Mouse (Mus musculus) lung, embryonic 15.5 days (tissue): ENCODE results near the gene Rragd. TPM values are rescaled to one million over a fixed set of nuclear protein-coding genes. Genes with fewer than 3 reads are reported as not detected.

Source experiments
- ATAC-seq: fragments of 200-750 bp; cut with Nextera tagmentation; 2 replicates; pipeline ENCODE4 v1.8.0; 2017; ENCODE audit warnings: moderate number of reproducible peaks, borderline replicate concordance; ENCODE audit not compliant: low FRiP score, low TSS enrichment; ENCODE audit errors: extremely low read depth
- H3K27ac ChIP-seq: fragments of 300-500 bp; sonication (generic); 2 replicates; pipeline ENCODE4 v1.5.1; 2015; ENCODE audit warnings: moderate library complexity, mild to moderate bottlenecking, inconsistent platforms
- H3K27me3 ChIP-seq: fragments of 300-500 bp; sonication (generic); 2 replicates; pipeline ENCODE4 v1.6.1; 2015; ENCODE audit warnings: inconsistent platforms
- H3K36me3 ChIP-seq: fragments of 300-500 bp; sonication (generic); 2 replicates; pipeline ENCODE4 v1.6.1; 2015; ENCODE audit warnings: inconsistent platforms
- H3K4me1 ChIP-seq: fragments of 300-500 bp; sonication (generic); 2 replicates; pipeline ENCODE4 v1.6.1; 2015; ENCODE audit warnings: inconsistent platforms
- H3K4me2 ChIP-seq: fragments of 300-500 bp; sonication (generic); 2 replicates; pipeline ENCODE4 v1.6.1; 2015; ENCODE audit warnings: inconsistent platforms, mild to moderate bottlenecking, moderate library complexity
- H3K4me3 ChIP-seq: fragments of 300-500 bp; sonication (generic); 2 replicates; pipeline ENCODE4 v1.5.1; 2015; ENCODE audit warnings: mild to moderate bottlenecking, inconsistent platforms
- H3K9ac ChIP-seq: fragments of 300-500 bp; sonication (generic); 2 replicates; pipeline ENCODE4 v1.6.1; 2015; ENCODE audit warnings: inconsistent platforms
- H3K9me3 ChIP-seq: fragments of 300-500 bp; sonication (generic); 2 replicates; pipeline ENCODE4 v1.6.1; 2016; ENCODE audit warnings: inconsistent platforms
- WGBS: fragments of 180-500 bp; shearing (Covaris S2); methylation state at CpG from one replicate; pipeline ENCODE4 v1.1.7; 2015; 5-methylcytosine and 5-hydroxymethylcytosine counted together
- polyA plus RNA-seq: library from polyadenylated mRNA; unstranded; fragments of >200 nt; fragmentation: Nextera tagmentation; extraction: Ambion mirVana; gene quantifications from 2 replicates; pipeline ENCODE4 v1.2.1, GENCODE M21; 2015

The Rragd gene
- polyA plus RNA-seq, 1 experiment from 2014 or later, result 2.7 TPM

DNA sequence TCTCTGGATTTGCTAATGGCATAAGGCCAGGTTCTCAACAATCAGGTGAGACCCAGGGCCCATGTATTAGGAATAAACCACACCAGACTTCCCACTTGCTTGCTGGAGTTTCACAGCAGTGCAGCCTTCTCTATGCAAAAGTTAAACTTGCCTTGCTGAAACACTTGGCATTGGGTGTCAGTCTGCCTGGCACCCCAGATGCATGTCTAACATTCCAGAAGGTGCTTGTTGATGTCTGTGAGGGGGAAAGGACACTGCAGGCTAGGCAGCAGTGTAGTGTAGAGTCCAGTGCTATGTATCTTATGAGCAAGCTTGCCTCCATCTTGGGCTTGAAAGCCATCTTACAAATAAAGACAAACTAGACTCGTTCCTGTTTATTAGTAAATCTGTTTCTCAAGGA, 73.5 kb downstream of the Rragd start:
- Histone ChIP-seq H3K27ac (no peak overlapping the region), H3K36me3 (peaks cover 11% of the 10 kb centered on the region; the same call in 1 of the 2 replicates), H3K9ac (no peak overlapping the region), H3K27me3 (no peaks in the 10 kb centered on the region), H3K4me2 (no peak overlapping the region), H3K4me3 (no peak overlapping the region), H3K9me3 (no peaks in the 10 kb centered on the region), H3K4me1 (0 out of 2 replicates have a peak, but pooled peaks cover 5% of the 10 kb centered on the region)
- WGBS, result 78% methylated on average over 1 of the region's 1 CpGs
- no peak for ATAC-seq

DNA sequence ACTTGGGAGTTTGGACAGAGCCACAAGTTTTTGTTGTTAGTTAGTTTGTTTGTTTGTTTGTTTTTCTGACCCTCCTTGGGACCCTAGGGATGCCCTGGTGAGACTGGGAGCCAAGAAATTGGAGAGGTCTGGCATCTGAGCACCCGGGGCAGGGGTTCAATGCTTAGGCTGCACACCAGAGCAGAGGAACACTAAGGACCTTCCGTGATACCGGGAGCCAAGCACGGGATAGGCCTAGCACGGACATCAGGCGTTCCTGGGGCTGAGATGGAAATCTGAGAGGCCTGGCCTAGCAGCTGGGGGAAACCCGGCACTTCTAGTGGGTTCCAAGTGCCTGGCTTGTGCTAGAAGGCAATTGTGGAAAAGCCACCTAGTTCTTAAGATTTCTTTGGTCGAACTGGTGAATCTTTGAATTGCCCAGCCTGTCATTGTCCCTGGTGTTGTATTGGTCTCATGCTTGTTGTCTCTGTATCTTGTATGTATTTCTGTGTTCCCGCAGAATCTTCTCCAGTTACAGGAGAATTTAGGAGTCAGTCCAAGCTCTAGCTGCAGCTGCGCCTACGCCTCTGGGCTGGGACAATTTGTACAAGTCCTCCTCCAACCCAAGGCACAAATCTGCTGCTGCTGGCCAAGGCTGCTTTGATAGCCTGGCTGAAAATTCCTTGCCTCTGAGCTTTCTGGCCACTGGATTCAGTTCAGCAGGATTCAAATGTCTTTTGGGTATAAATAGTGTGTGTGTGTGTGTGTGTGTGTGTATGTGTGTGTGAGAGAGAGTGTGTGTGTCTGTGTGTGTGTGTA, 75.3 kb downstream of the Rragd start:
- H3K4me3 ChIP-seq, result no peak overlapping the region
- no peak overlapping the region for H3K4me2 ChIP-seq
- H3K9me3 ChIP-seq, result no peaks in the 10 kb centered on the region
- no peak overlapping the region for H3K9ac ChIP-seq
- H3K4me1 ChIP-seq, result 0 out of 2 replicates have a peak, but pooled peaks cover 5% of the 10 kb centered on the region
- H3K36me3 ChIP-seq, result no peaks in the 10 kb centered on the region
- ATAC-seq, result peak; percentile 35; the same call in 1 of the 2 replicates
- 54% methylated on average over 11 of the region's 11 CpGs for WGBS
- peak overlapping the region; percentile 59 for H3K27ac ChIP-seq
- no peaks in the 10 kb centered on the region for H3K27me3 ChIP-seq

DNA sequence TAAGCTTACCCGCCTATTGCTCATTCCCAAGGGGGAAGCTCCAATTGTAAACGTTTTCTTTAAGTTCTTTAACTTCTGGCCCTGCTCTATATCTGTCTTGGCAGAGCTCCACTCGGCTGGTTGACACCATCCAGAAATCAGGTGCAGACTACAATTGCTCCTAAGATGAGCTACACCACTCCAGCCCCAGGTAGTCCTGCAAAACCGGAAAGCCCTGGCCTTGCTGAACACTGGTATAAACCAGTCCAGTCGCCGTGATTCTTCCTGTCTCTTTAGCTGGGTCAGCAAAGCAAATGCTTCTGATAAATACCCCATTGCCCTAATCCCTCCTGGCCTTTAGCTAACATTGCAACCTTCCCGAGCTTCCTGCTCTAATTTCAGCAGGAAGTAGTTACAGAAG, 78.3 kb downstream of the Rragd start:
- no peaks in the 10 kb centered on the region for H3K9me3 ChIP-seq
- peaks cover 9% of the 10 kb centered on the region for H3K4me1 ChIP-seq
- 23% methylated on average over 7 of the region's 7 CpGs for WGBS
- H3K9ac ChIP-seq, result no peak overlapping the region
- ATAC-seq, result no peak
- no peak overlapping the region for H3K27ac ChIP-seq
- no peak overlapping the region for H3K4me3 ChIP-seq
- no peaks in the 10 kb centered on the region for H3K27me3 ChIP-seq
- no peak overlapping the region for H3K4me2 ChIP-seq
- H3K36me3 ChIP-seq, result no peaks in the 10 kb centered on the region

DNA sequence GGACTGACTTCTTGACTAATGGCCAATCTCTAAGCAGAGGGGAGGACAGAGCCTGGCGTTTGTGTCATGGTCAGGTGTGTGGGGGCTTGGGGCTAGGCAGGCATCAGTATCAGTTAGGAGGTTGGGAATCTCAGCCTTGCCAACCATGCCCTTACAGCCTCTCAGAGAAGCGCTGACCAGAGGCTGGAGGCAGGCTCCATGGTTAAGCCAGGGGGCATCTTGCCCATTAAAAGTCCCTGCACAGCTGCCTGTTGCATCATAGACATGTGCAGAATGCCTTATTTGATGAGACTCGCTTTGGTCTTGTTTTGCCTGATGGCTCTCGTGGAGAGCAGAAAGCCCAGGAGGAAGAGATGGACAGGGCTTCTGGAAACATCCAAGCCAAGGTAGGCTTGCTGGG, 80.1 kb downstream of the Rragd start, which contains the start of gene Gabrr2:
Gabrr2 (plus strand) TSS at position 19 of the 400 bp plus-strand sequence.
- 81% methylated on average over 4 of the region's 4 CpGs for WGBS
- no peaks in the 10 kb centered on the region for H3K27me3 ChIP-seq
- no peak within 1 kb of the TSS for H3K27ac ChIP-seq
- no peak within 1 kb of the TSS for H3K9ac ChIP-seq
- no peak within 1 kb of the TSS for H3K4me2 ChIP-seq
- no peak within 1 kb of the TSS for H3K4me3 ChIP-seq
- H3K4me1 ChIP-seq, result peaks cover 7% of the 10 kb centered on the region
- no peaks in the 10 kb centered on the region for H3K36me3 ChIP-seq
- no peak for ATAC-seq
- no peaks in the 10 kb centered on the region for H3K9me3 ChIP-seq

DNA sequence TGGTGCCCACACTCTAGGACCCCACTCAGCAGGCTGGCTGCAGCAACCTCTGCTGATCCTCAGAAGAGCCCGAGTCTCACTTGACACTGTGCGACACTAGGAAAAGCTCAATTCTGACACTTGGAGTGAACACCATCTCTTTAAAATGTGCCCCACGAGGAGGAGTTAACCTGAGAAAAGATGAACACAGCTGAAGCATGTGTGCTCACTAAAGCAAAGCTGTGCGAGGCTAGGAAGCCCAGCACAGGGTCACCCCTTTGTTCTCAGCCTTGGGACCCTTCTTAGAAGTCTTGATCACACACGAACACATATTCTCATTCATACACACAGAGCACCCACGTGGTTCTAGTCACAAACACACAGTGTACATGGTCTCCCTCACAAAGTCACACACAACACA, 82.1 kb downstream of the Rragd start:
- Histone ChIP-seq H3K9ac (no peak overlapping the region), H3K4me3 (no peak overlapping the region), H3K4me2 (no peak overlapping the region), H3K4me1 (peaks cover 6% of the 10 kb centered on the region), H3K27me3 (no peaks in the 10 kb centered on the region), H3K36me3 (no peaks in the 10 kb centered on the region), H3K9me3 (no peaks in the 10 kb centered on the region), H3K27ac (no peak overlapping the region)
- 75% methylated on average over 6 of the region's 6 CpGs for WGBS
- no peak for ATAC-seq

DNA sequence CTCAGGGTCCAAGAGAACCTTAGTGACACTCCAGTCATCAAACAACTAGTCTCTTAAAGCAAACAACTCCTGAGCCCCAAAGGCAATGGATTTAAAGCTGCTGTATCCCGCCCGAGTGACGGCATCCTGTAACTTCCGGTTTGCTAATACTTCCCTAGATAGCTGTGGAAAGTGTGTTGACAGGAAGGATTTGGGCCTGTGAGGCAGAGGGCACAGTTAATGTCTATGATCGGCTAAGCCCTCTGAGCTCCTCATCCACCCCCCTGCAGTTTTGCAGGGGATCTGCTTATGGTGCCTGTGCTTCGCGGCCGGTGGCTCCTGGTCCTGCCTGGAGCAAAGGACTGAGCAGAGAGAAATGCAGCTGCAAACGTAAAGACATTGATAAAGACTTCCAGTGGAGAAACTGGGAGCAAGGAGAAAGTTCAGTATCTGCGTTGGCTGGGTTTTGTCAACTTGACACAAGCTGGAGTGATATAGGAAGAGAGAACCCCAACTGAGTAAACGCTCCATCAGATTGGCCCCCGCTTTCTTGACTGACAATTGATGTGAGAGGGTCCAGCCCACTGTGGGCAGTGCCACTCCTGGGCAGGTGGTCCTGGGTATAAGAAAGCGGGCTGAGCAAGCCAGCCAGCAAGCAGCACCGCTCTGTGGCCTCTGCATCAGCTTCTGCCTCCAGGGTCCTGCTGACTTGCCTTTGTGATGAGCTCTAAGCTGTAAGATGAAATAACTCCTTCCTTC, 83.6 kb downstream of the Rragd start:
- peak overlapping the region; percentile 38 for H3K4me2 ChIP-seq
- H3K36me3 ChIP-seq, result no peaks in the 10 kb centered on the region
- H3K9ac ChIP-seq, result no peak overlapping the region
- no peak for ATAC-seq
- H3K9me3 ChIP-seq, result no peaks in the 10 kb centered on the region
- H3K27me3 ChIP-seq, result no peaks in the 10 kb centered on the region
- peaks cover 6% of the 10 kb centered on the region for H3K4me1 ChIP-seq
- WGBS, result 37% methylated on average over 14 of the region's 14 CpGs
- H3K27ac ChIP-seq, result no peak overlapping the region
- no peak overlapping the region for H3K4me3 ChIP-seq

DNA sequence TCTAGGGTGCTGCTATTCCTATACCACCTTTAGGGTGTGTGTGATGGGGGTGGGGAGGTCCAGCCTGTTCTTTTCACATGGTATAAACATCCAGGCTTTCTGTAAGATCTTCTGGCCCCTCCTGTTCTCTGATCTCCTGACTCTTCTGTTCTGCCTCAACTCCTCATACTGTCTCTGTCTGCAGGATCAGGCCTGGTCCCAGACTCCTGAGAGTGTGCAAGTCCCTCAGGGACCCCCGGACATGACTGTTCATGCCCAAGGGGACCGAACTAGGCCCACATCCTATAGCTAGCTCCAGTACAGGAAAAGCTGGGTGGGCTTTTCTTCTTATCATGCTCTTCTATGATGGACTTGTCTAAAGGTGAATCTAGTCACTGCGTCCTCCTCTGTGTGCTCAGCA, 84.5 kb downstream of the Rragd start:
- 91% methylated on average over 3 of the region's 3 CpGs for WGBS
- Histone ChIP-seq H3K27me3 (no peaks in the 10 kb centered on the region), H3K9me3 (no peaks in the 10 kb centered on the region), H3K9ac (no peak overlapping the region), H3K4me3 (no peak overlapping the region), H3K4me1 (peaks cover 6% of the 10 kb centered on the region), H3K36me3 (no peaks in the 10 kb centered on the region), H3K4me2 (no peak overlapping the region), H3K27ac (no peak overlapping the region)
- no peak for ATAC-seq

DNA sequence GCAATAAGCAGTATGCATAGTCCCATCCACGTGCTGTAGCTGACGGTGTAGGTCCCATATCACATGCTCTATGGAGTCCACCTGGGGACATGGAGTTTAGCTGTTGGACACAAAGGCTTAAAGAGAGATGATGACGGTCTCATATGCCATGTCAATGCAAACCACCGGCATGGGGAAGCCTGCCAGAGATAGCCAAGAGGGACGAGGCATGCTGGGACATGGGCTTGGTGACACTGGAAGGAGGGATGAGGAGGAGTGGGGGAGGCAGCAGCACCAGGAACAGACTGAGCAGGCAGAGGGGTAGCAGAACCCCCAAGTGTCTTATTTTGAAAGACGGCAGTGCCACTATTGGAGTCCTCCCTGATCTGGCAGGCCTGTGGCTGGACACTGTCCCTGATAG, 85.0 kb downstream of the Rragd start:
- H3K9me3 ChIP-seq, result no peaks in the 10 kb centered on the region
- H3K36me3 ChIP-seq, result no peaks in the 10 kb centered on the region
- no peak overlapping the region for H3K4me3 ChIP-seq
- 90% methylated on average over 6 of the region's 6 CpGs for WGBS
- no peak overlapping the region for H3K27ac ChIP-seq
- no peaks in the 10 kb centered on the region for H3K27me3 ChIP-seq
- ATAC-seq, result no peak
- peaks cover 6% of the 10 kb centered on the region for H3K4me1 ChIP-seq
- no peak overlapping the region for H3K9ac ChIP-seq
- H3K4me2 ChIP-seq, result no peak overlapping the region

DNA sequence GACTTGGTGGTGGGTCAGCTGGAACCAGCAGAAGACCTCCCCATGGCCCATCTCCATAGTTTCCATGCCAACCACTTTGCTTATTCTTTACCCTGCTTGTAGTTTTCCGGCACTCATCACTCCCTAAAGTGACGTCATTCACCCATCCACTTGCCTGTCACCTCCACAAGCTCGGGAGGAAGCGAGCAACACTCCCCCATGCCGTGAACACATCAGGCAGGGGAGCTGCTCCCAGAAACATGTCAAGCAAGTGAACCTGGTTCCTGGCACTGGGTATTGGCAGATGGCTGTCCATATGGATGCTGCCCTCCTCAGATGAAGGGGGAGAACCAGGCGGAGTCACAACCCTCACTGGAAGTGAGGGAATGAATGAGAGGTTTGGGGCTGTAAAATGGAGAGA, 86.1 kb downstream of the Rragd start:
- no peaks in the 10 kb centered on the region for H3K9me3 ChIP-seq
- H3K27me3 ChIP-seq, result no peaks in the 10 kb centered on the region
- no peak overlapping the region for H3K27ac ChIP-seq
- no peaks in the 10 kb centered on the region for H3K36me3 ChIP-seq
- H3K4me1 ChIP-seq, result peaks cover 6% of the 10 kb centered on the region
- no peak for ATAC-seq
- no peak overlapping the region for H3K9ac ChIP-seq
- H3K4me2 ChIP-seq, result no peak overlapping the region
- whole genome bisulfite sequencing, result 47% methylated on average over 6 of the region's 6 CpGs
- H3K4me3 ChIP-seq, result no peak overlapping the region

DNA sequence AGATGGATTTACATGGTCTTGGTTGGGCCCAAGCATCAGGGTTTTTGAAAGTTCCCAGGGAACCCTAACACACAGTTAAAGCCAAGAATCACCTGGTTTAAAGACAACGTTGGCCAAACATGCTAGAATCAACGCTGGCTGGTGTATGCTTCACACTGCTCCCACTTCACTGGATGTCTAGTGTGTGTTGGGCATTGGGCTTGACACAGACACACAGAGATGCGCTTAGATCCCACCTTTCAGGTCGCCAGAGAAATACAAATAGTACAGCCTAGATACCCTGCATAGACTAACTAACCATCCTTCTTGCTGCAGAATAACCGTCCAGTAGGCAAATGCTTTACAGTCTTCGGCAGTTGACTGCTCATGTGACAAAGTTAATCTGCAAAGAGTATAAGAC, 87.5 kb downstream of the Rragd start:
- H3K27me3 ChIP-seq, result no peaks in the 10 kb centered on the region
- peaks cover 6% of the 10 kb centered on the region for H3K4me1 ChIP-seq
- H3K4me3 ChIP-seq, result no peak overlapping the region
- H3K4me2 ChIP-seq, result no peak overlapping the region
- no peak overlapping the region for H3K9ac ChIP-seq
- H3K9me3 ChIP-seq, result no peaks in the 10 kb centered on the region
- 84% methylated on average over 6 of the region's 6 CpGs for WGBS
- H3K27ac ChIP-seq, result no peak overlapping the region
- ATAC-seq, result no peak
- H3K36me3 ChIP-seq, result no peaks in the 10 kb centered on the region

DNA sequence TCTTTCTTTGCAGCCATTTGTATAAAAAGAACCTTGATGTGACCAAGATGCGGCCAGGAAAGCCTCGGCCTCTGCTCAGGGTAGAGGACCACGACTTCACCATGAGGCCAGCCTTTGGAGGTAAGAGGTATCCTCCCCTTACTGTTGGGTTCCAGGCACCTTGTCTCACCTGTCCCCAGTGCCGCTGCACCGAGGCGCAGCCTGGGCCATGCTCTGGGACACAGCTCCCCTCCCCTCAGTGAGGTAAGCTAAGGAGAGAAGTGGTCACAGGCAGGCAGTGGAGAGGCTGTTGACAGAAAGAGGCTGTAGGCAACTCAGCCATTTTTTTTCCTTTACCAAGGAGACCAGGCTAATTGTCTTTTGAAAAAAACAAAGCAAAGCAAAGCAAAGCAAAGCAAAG, 88.5 kb downstream of the Rragd start:
- H3K9ac ChIP-seq, result no peak overlapping the region
- H3K27ac ChIP-seq, result no peak overlapping the region
- no peak overlapping the region for H3K4me3 ChIP-seq
- H3K4me1 ChIP-seq, result peaks cover under 1% of the 10 kb centered on the region; the same call in 1 of the 2 replicates
- 88% methylated on average over 6 of the region's 6 CpGs for WGBS
- no peaks in the 10 kb centered on the region for H3K36me3 ChIP-seq
- ATAC-seq, result no peak
- H3K4me2 ChIP-seq, result no peak overlapping the region
- H3K9me3 ChIP-seq, result no peaks in the 10 kb centered on the region
- no peaks in the 10 kb centered on the region for H3K27me3 ChIP-seq
